Mouse (Mus musculus) C2C12 (cell line): ENCODE data around the gene Gmds. TPM values are rescaled to one million over a fixed set of nuclear protein-coding genes. Genes with fewer than 3 reads are reported as not detected.

Experiments used
- H3K27me3 ChIP-seq: one replicate; pipeline ENCODE4 v1.6.1; 2011; ENCODE audit not compliant: control insufficient read depth, insufficient read depth, insufficient read length
- H3K36me3 ChIP-seq: one replicate; pipeline ENCODE4 v1.6.1; 2011; ENCODE audit not compliant: control insufficient read depth, insufficient read depth
- H3K4me3 ChIP-seq: one replicate; pipeline ENCODE4 v1.5.1; 2011; ENCODE audit warnings: mild to moderate bottlenecking, control low read depth; ENCODE audit not compliant: poor library complexity, insufficient read depth, severe bottlenecking
- H3K79me2 ChIP-seq: one replicate; pipeline ENCODE4 v1.6.1; 2011; ENCODE audit not compliant: control insufficient read depth, insufficient read depth
- H3K79me3 ChIP-seq: one replicate; pipeline ENCODE4 v1.6.1; 2011; ENCODE audit warnings: low read depth, control low read depth
- H3ac ChIP-seq: one replicate; pipeline ENCODE3; 2011; ENCODE audit warnings: low read depth; ENCODE audit not compliant: control insufficient read depth, insufficient read length
- CEBPB ChIP-seq: IDR thresholded peaks from one replicate; pipeline ENCODE4 v1.6.1; 2011; ENCODE audit warnings: low read depth, mild to moderate bottlenecking, control low read depth, moderate library complexity
- CTCF ChIP-seq: IDR thresholded peaks from one replicate; pipeline ENCODE4 v1.5.1; 2011; ENCODE audit not compliant: control insufficient read depth, insufficient read depth, insufficient read length
- FOSL1 ChIP-seq: IDR thresholded peaks from one replicate; pipeline ENCODE4 v1.8.0; 2011; ENCODE audit warnings: mild to moderate bottlenecking, low read length; ENCODE audit not compliant: poor library complexity, insufficient read depth, severe bottlenecking
- MAX ChIP-seq: IDR thresholded peaks from one replicate; pipeline ENCODE4 v1.6.1; 2011; ENCODE audit warnings: mild to moderate bottlenecking, control low read depth
- MYOD1 ChIP-seq: IDR thresholded peaks from one replicate; pipeline ENCODE4 v1.6.1; 2011; ENCODE audit warnings: low read depth; ENCODE audit not compliant: control insufficient read depth, insufficient read length
- MYOG ChIP-seq: IDR thresholded peaks from one replicate; pipeline ENCODE4 v1.6.1; 2011; ENCODE audit not compliant: control insufficient read depth, insufficient read length; ENCODE audit errors: extremely low read depth
- USF1 ChIP-seq: IDR thresholded peaks from one replicate; pipeline ENCODE4 v1.6.1; 2011; ENCODE audit warnings: low read depth, mild to moderate bottlenecking, control low read depth, moderate library complexity
- polyA plus RNA-seq: library from polyadenylated mRNA; unstranded; fragments of >200 nt; fragmentation: generic; extraction: Trizol; gene quantifications from one replicate; pipeline ENCODE4 v1.2.1, GENCODE M21; 2012; ENCODE audit warnings: missing spikeins

Gene Gmds
- polyA plus RNA-seq, 1 experiment: 21.1 TPM

- H3ac ChIP-seq: no peak overlapping the region
- H3K79me2 ChIP-seq: no peaks in the 10 kb centered on the region
- no peak overlapping the region for H3K4me3 ChIP-seq
- no peaks in the 10 kb centered on the region for H3K27me3 ChIP-seq
- TF ChIP-seq CTCF: no peak
- no peaks in the 10 kb centered on the region for H3K79me3 ChIP-seq
- no peaks in the 10 kb centered on the region for H3K36me3 ChIP-seq
Observed at GRCm38 (mm10) chr13:32047980-32048959, 290.3 kb downstream of the Gmds start.

DNA sequence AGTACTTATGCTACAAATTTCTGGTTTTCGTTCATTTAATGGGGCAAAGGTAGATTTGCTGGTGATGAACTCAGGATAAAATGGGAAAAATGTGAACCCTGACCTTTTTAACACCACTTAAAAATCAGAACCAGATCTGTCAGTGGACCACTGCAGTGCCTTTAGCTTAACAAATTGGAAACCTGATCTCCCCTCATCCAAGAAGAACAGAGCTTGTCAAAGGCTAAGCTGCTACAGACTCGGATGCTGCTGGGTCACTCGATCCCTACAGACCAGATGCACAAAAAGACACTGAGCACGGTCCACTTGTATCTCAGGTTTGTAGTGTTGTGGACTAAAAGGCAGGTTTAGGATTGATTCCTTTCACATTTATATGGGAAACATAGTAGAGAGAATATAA, 291.6 kb downstream of the Gmds start:
- Histone ChIP-seq H3ac (no peak overlapping the region), H3K36me3 (no peaks in the 10 kb centered on the region), H3K4me3 (no peak overlapping the region), H3K79me2 (no peaks in the 10 kb centered on the region), H3K79me3 (no peaks in the 10 kb centered on the region), H3K27me3 (no peaks in the 10 kb centered on the region)
- TF ChIP-seq MYOD1 (no peak), MYOG (no peak), CTCF (no peak), FOSL1 (no peak), MAX (no peak), USF1 (no peak), CEBPB (no peak)

DNA sequence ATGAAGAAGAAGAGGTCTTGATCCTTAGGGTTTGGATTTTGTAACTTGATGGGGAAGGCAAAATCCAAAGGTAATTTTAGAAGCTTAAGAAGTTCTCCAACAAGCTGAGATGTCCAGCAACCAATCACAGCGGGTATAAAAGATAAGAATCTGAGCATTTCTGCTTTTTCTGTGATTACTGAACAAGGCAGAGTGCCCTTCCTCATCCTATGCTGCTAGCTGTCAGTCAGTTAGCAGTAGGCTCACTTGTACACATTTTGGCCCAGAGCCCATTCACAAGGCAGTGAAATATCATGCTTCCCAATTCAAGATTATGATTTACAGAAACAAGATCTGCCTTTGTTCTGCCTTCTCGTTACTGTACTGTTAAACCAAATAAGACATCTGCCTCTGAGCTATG, 295.8 kb downstream of the Gmds start:
- H3K79me3 ChIP-seq: no peaks in the 10 kb centered on the region
- no peak overlapping the region for H3ac ChIP-seq
- no peaks in the 10 kb centered on the region for H3K79me2 ChIP-seq
- H3K27me3 ChIP-seq: no peaks in the 10 kb centered on the region
- TF ChIP-seq FOSL1 (no peak), MYOG (no peak), MYOD1 (no peak), CTCF (no peak), USF1 (no peak), CEBPB (no peak), MAX (no peak)
- H3K4me3 ChIP-seq: no peak overlapping the region
- H3K36me3 ChIP-seq: no peaks in the 10 kb centered on the region

DNA sequence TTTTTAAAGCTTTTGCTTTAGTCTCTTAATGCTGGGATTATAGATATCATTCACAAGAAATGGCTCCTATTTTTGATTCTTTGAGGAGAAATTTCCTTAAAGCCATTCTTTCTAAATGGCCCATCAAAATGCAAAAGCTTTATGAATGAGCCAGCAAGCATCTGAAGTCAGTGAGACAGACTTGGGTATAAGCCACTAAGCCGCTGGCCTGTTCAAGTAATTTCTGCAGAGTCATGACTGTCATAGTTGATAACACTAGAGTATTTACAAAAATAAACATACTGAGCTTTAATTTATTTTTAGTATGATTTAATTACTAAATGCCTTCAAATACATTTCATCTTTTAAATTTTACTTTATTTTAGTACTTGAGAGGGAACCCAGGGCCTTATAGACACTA, 297.7 kb downstream of the Gmds start:
- Histone ChIP-seq H3K79me3 (no peaks in the 10 kb centered on the region), H3K36me3 (no peaks in the 10 kb centered on the region), H3K79me2 (no peaks in the 10 kb centered on the region), H3K27me3 (no peaks in the 10 kb centered on the region), H3ac (no peak overlapping the region), H3K4me3 (no peak overlapping the region)
- no peak for TF ChIP-seq MYOD1
- TF ChIP-seq CEBPB: no peak
- no peak for TF ChIP-seq CTCF
- no peak for TF ChIP-seq MAX
- no peak for TF ChIP-seq MYOG
- TF ChIP-seq FOSL1: no peak
- TF ChIP-seq USF1: no peak

GRCm38 (mm10) chr13:32036902-32037301, 301.6 kb downstream of the Gmds start:
- no peak for TF ChIP-seq MYOG
- no peak for TF ChIP-seq MYOD1
- no peak overlapping the region for H3ac ChIP-seq
- no peaks in the 10 kb centered on the region for H3K79me3 ChIP-seq
- H3K79me2 ChIP-seq: no peaks in the 10 kb centered on the region
- H3K27me3 ChIP-seq: no peaks in the 10 kb centered on the region
- H3K36me3 ChIP-seq: no peaks in the 10 kb centered on the region
- H3K4me3 ChIP-seq: no peak overlapping the region

- Histone ChIP-seq H3K79me2 (no peaks in the 10 kb centered on the region), H3K4me3 (no peak overlapping the region), H3ac (no peak overlapping the region), H3K79me3 (no peaks in the 10 kb centered on the region), H3K27me3 (no peaks in the 10 kb centered on the region), H3K36me3 (no peaks in the 10 kb centered on the region)
- TF ChIP-seq CEBPB: no peak
- no peak for TF ChIP-seq MYOD1
- no peak for TF ChIP-seq CTCF
- no peak for TF ChIP-seq MAX
- no peak for TF ChIP-seq USF1
Observed at GRCm38 (mm10) chr13:32034799-32035448, 303.6 kb downstream of the Gmds start.
